Mouse (Mus musculus): ENCODE measurements at regions not wholly inside any gene's neighbourhood (a gene's known extent, or its start where the extent isn't known, plus 50 kb on each side); places are given as distances from the start of the nearest gene placed in this dataset.

DNA sequence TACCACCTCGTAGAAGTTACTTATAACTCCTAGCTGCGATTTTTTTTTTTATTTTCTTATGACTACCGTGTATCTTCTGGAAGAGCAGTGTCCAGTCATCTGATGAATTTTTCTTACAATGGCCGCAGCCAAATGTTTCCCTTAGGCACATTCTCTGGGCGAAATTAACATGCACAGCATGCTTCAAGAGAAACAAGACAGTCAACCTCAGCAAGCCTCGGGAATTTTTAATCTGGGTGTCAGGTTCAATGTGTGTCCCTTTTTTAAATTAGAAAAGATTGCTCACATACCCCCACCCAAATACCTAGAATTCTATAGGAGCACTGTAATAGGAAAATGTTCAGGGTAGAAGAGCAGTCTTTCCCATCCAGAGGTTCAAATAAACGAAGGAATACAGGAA is 136.8 kb downstream of the Irs2 start:
- Histone ChIP-seq H3K4me1 (ENCODE audit: insufficient read depth, low read length) (peaks cover 9% of the 10 kb centered on the region; the same call in 1 of the 2 replicates), H3K4me2 (ENCODE audit: low read depth, low read length) (no peak overlapping the region), H3K9me3 (ENCODE audit: low read length) (no peaks in the 10 kb centered on the region), H3K9ac (replicated peaks; ENCODE audit: low read length) (no peak overlapping the region), H3K27ac (peak overlapping the region; percentile 16; the same call in 1 of the 2 replicates), H3K36me3 (ENCODE audit: insufficient read depth, low read length) (no peaks in the 10 kb centered on the region), H3K4me3 (ENCODE audit: low read length) (no peak overlapping the region), H3K27me3 (ENCODE audit: insufficient read depth, low read length) (no peaks in the 10 kb centered on the region)
- peak; percentile 30 for DNase-seq (ENCODE audit: low spot score)
- no peak for ATAC-seq
- WGBS = 42% methylated on average over 7 of the region's 7 CpGs
- no peak for TF ChIP-seq CTCF (IDR thresholded peaks at IDR 0.05; ENCODE audit: low read depth)

DNA sequence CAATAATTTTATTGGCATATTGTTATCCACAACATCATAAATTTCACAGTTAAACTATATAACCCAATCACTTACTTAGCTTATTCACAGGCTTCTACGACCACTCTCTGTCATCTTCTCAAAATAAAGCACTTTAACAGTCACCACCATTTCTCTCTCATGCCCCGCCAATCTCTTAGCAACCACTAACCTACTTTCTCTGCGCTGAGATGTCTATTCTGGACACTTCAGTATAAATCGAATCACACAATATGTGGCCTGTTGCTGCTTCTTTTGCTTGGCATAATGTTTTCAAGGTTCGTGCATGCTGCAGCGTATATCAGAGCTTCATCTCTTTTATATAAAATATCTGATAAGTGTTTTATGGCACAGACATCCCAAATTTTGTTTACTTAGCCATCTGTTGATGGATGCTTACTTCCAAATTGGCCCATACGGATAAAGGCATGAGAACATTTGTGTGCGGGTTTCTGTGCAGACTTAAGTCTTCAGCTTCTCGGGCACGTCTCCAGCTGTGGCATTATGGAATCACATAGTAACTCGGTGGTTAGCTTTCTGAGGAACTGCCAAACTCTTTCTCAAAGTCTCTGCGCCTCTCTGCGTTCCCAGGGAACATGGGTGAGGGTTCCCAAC is 137.7 kb downstream of the Irs2 start:
- Histone ChIP-seq H3K27ac (peak overlapping the region; percentile 38), H3K4me2 (ENCODE audit: low read depth, low read length) (no peak overlapping the region), H3K27me3 (ENCODE audit: insufficient read depth, low read length) (no peaks in the 10 kb centered on the region), H3K36me3 (ENCODE audit: insufficient read depth, low read length) (no peaks in the 10 kb centered on the region), H3K9ac (replicated peaks; ENCODE audit: low read length) (no peak overlapping the region), H3K9me3 (ENCODE audit: low read length) (no peaks in the 10 kb centered on the region), H3K4me3 (ENCODE audit: low read length) (no peak overlapping the region), H3K4me1 (ENCODE audit: insufficient read depth, low read length) (peaks cover 15% of the 10 kb centered on the region; the same call in 1 of the 2 replicates)
- DNase-seq (ENCODE audit: low spot score) = peak; percentile 48
- 0 out of 2 replicates have a peak, but pooled peaks have one; percentile 43 for ATAC-seq
- 39% methylated on average over 13 of the region's 13 CpGs for WGBS
- TF ChIP-seq CTCF (IDR thresholded peaks at IDR 0.05; ENCODE audit: low read depth) = no peak

DNA sequence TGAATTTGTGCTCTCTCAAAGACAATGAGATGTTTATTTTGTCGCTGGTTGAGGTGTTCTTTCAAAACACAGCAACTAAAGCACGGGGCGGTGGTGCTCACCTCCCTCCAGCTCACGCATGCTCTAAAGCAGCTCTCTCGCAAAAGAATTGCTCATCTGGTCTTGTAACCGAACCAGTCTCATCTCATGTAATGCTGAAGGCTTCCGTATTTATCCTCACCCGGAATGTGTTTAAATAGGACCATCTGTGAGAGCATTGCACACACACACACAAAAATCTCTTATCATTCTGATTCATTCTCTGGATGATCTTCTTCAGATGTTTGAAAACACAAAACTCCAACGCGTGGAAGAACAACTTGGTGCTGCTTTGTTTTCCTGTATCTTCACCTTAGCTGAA is 138.4 kb downstream of the Irs2 start:
- H3K9me3 ChIP-seq (ENCODE audit: low read length) = no peaks in the 10 kb centered on the region
- H3K4me1 ChIP-seq (ENCODE audit: insufficient read depth, low read length) = peaks cover 18% of the 10 kb centered on the region; the same call in 1 of the 2 replicates
- no peak overlapping the region for H3K4me3 ChIP-seq (ENCODE audit: low read length)
- H3K9ac ChIP-seq (replicated peaks; ENCODE audit: low read length) = no peak overlapping the region
- no peak for DNase-seq (ENCODE audit: low spot score)
- H3K4me2 ChIP-seq (ENCODE audit: low read depth, low read length) = no peak overlapping the region
- TF ChIP-seq CTCF (IDR thresholded peaks at IDR 0.05; ENCODE audit: low read depth) = no peak
- H3K36me3 ChIP-seq (ENCODE audit: insufficient read depth, low read length) = no peaks in the 10 kb centered on the region
- no peak for ATAC-seq
- H3K27me3 ChIP-seq (ENCODE audit: insufficient read depth, low read length) = no peaks in the 10 kb centered on the region
- 88% methylated on average over 10 of the region's 10 CpGs for WGBS
- H3K27ac ChIP-seq = peak overlapping the region; percentile 38; the same call in 1 of the 2 replicates

DNA sequence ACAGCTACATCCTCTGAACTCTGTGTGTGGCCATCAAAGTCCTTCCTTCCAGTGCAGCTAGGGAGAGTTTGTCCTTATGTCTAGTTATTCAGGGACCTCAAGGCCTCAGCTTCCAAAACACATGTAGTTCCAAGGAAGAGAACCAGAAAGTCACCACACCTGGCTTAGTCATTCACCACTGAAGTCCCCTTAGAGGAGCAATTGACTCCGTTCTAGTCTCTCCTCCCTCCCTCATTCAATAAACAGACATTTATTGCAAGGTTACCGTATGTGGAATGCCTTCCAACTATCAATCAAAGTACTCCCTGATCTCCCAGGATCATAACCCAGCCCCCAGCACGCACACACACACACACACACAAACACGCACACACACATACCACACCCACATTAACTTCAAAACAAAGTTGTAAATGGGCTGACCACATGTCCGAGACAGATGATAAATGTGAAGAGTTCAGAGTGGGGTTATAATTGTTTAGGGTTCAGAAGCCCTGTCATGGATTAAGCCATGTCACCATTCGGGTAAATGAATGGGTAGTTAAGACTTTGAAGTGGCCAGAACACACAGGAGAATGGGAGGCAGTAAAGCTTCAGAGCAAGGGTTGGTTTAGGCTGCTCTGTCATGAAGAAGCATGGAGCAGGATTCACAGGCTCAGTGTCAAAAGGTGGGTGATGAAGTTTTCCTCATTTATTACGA is 141.4 kb downstream of the Irs2 start:
- 74% methylated on average over 7 of the region's 7 CpGs for WGBS
- Histone ChIP-seq H3K9ac (replicated peaks; ENCODE audit: low read length) (no peak overlapping the region), H3K9me3 (ENCODE audit: low read length) (no peaks in the 10 kb centered on the region), H3K27ac (no peak overlapping the region), H3K4me3 (ENCODE audit: low read length) (no peak overlapping the region), H3K4me1 (ENCODE audit: insufficient read depth, low read length) (peaks cover 18% of the 10 kb centered on the region; the same call in 1 of the 2 replicates), H3K36me3 (ENCODE audit: insufficient read depth, low read length) (no peaks in the 10 kb centered on the region), H3K4me2 (ENCODE audit: low read depth, low read length) (no peak overlapping the region), H3K27me3 (ENCODE audit: insufficient read depth, low read length) (no peaks in the 10 kb centered on the region)
- DNase-seq (ENCODE audit: low spot score) (no peak), ATAC-seq (no peak)
- no peak for TF ChIP-seq CTCF (IDR thresholded peaks at IDR 0.05; ENCODE audit: low read depth)

DNA sequence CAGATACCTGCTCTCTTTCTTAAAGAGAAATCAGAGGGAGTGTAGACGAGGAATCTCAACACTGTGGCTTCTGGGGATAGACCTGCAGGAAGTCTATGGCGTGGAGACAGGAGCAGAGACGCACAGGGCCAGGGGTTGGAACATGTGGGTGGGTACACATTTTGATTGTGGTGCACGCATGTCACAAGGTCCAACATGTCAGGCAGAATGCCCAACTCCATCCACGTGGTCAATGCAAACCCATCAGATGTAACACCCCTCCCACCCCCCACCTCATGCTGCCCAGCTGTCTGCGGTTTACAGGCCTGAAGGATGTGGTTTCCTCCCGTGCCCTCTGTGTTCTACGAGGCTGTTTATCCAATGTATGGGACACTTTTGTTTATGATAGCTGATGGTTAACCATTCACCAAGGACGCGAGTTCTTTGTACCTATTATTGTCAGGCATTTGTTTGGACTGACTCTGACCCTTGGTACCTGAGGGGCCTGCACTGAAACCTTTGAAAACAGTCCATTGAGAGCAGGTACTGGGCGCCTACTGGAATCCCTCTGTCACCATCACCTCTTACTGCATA is 142.2 kb downstream of the Irs2 start:
- no peak overlapping the region for H3K4me3 ChIP-seq (ENCODE audit: low read length)
- H3K27me3 ChIP-seq (ENCODE audit: insufficient read depth, low read length) = no peaks in the 10 kb centered on the region
- TF ChIP-seq CTCF (IDR thresholded peaks at IDR 0.05; ENCODE audit: low read depth) = no peak
- no peaks in the 10 kb centered on the region for H3K9me3 ChIP-seq (ENCODE audit: low read length)
- H3K36me3 ChIP-seq (ENCODE audit: insufficient read depth, low read length) = no peaks in the 10 kb centered on the region
- WGBS = 70% methylated on average over 11 of the region's 11 CpGs
- peak overlapping the region; percentile 36; the same call in 1 of the 2 replicates for H3K27ac ChIP-seq
- DNase-seq (ENCODE audit: low spot score) (no peak), ATAC-seq (no peak)
- peaks cover 13% of the 10 kb centered on the region; the same call in 1 of the 2 replicates for H3K4me1 ChIP-seq (ENCODE audit: insufficient read depth, low read length)
- no peak overlapping the region for H3K9ac ChIP-seq (replicated peaks; ENCODE audit: low read length)
- H3K4me2 ChIP-seq (ENCODE audit: low read depth, low read length) = no peak overlapping the region

DNA sequence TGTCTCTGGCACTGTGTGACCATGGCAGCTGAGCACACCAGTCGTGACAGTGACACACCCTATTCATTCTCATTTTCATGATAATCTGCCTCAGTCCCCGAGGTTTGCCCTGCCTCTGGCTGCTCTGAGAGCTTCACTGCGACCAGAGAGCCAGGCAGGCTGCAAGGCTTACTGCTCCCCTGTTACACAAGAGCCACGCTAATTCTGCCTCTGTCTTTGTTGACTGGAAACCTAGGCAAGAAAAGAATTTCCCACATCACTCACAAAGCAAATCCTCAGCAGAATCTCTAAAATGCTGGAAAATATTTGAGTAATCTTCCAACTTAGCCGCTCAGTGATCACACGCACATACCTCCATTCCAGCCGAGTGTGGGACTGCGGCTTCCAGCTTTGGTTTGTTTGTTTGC is 142.8 kb downstream of the Irs2 start:
- H3K4me2 ChIP-seq (ENCODE audit: low read depth, low read length) = no peak overlapping the region
- DNase-seq (ENCODE audit: low spot score) = peak; percentile 27
- ATAC-seq = peak; percentile 53; the same call in 1 of the 2 replicates
- H3K9me3 ChIP-seq (ENCODE audit: low read length) = no peaks in the 10 kb centered on the region
- 27% methylated on average over 8 of the region's 8 CpGs for WGBS
- H3K4me1 ChIP-seq (ENCODE audit: insufficient read depth, low read length) = peaks cover 9% of the 10 kb centered on the region; the same call in 1 of the 2 replicates
- H3K36me3 ChIP-seq (ENCODE audit: insufficient read depth, low read length) = no peaks in the 10 kb centered on the region
- no peak overlapping the region for H3K4me3 ChIP-seq (ENCODE audit: low read length)
- no peaks in the 10 kb centered on the region for H3K27me3 ChIP-seq (ENCODE audit: insufficient read depth, low read length)
- no peak for TF ChIP-seq CTCF (IDR thresholded peaks at IDR 0.05; ENCODE audit: low read depth)
- H3K9ac ChIP-seq (replicated peaks; ENCODE audit: low read length) = no peak overlapping the region
- peak overlapping the region; percentile 36 for H3K27ac ChIP-seq
